Mouse (Mus musculus) kidney, adult 9 months (tissue): ENCODE data around the gene Ppp1r12b.

Experiments used
- DNase-seq: peaks from one replicate; pipeline ENCODE4 v3.0.0; 2022

The Ppp1r12b gene

GRCm38 (mm10) chr1:134955637-134956176, at the start of gene Ppp1r12b:
Gene Ppp1r12b, minus strand, starts transcription at chr1:134955942.
- DNase-seq = peak; percentile 98

- DNase-seq = no peak
These were observed 47.6 kb upstream of the Ppp1r12b start for GRCm38 (mm10) chr1:135003346-135003745.

DNA sequence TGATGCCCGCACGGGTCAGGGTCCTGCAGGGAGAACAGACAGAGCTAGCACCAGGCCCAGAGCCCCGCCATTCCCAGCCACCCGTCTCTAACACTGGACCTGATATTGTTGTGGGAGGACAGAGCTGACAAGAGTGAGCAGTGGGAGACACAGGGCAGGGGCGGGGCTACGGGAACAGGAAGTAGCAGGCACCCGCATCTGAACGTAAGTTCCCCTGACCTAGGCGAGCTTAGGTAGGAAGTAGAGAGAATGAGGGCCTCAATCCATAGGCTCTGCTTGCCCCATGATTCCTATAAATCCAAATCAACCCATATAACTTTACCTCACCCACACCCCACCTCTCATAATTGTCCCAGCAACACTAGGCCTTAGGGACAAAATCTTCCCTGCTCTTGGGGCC, 44.8 kb upstream of the Ppp1r12b start:
- DNase-seq = no peak

GRCm38 (mm10) chr1:134998231-134998630, 42.5 kb upstream of the Ppp1r12b start:
- no peak for DNase-seq

DNA sequence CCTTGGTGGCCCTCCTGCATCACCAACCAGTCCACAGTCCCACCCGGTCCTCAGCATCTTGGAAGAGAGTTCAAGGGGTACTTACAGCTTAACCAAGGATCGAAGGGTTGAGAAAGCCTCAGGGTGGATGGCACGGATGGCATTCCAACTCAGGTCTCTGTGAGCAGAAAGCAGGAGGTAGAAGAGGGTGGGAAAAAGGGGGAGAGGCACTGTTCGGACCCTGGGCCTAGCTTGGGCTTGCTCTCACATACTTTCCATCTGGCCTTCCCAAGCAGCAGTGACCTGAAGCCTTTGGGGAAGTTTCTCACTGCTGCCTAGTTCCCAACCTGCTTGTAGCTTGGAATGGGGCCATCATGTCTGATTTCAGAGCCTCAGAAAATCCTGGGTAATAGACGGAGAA, 41.8 kb upstream of the Ppp1r12b start:
- DNase-seq = no peak

GRCm38 (mm10) chr1:134996471-134996870, 40.7 kb upstream of the Ppp1r12b start:
- no peak for DNase-seq

GRCm38 (mm10) chr1:134995954-134996353, 40.2 kb upstream of the Ppp1r12b start:
- DNase-seq = no peak

- DNase-seq = no peak
These were observed 39.7 kb upstream of the Ppp1r12b start for GRCm38 (mm10) chr1:134995437-134995836.

DNA sequence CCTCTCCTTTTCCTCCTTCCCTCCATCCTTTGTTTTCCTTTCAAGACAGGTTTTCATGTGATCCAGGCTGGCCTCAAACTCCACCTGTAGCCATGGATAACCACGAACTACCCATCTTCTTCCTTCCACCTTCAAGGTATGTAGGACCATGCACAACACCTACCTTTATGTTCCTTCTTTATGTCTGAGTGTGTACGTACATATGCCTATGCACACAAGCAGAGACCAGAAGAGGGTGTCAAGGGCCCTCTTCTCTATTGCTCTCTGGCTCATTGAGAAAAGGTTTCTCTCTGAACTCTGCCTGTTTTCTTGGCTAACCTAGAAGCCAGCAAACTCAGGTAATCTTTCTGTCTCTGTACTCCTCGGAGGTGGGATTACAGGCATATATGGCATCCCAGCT, 39.0 kb upstream of the Ppp1r12b start:
- DNase-seq = no peak

DNA sequence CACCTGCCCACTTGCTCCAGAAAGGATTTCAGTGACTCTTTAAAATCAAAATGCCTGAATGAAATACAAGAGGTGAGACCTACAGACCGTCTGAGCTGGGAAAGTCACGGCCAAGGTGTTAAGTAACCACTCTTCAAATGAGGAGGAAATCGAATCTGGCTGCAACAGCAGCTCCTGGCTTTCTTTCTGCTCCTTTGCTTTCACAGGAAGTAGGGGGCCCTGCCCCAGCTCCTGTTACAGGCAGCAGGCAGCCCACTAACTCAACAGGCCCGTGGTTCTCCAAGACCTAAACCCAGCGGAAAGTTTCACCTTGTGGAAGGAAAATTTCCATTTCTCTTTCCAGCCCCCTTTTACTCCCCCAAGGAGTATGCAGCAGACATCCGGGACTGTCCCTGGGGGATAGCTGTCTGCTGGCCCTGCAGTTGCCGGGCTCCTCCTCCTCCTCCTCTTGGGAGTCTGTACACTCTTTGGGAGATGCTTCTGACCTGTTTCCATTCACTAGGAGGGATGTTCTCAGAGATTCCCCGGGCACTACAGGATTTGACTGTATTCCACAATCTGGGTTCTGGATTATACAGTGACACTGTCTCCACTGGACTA, 36.4 kb upstream of the Ppp1r12b start:
- peak; percentile 20 for DNase-seq

DNA sequence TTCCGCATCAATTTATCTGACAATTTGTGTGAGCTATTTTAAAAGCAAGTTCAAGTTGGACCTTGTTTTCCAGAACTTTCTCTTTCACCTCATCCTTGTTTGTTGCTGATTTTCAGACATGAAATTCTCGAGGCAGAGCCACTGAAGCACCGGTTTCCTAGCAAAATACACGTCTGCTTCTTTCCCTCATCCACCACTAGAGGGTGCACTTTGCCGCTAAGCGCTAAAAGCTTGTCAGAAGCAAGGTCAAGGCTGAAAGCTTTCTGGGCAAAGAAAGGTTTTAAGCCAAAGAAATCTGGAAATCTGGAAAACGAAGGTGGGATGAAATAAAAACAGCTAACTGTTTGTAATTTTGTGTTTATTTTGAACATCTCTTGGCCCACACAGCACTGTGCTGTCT, 33.6 kb upstream of the Ppp1r12b start:
- peak; percentile 78 for DNase-seq

DNA sequence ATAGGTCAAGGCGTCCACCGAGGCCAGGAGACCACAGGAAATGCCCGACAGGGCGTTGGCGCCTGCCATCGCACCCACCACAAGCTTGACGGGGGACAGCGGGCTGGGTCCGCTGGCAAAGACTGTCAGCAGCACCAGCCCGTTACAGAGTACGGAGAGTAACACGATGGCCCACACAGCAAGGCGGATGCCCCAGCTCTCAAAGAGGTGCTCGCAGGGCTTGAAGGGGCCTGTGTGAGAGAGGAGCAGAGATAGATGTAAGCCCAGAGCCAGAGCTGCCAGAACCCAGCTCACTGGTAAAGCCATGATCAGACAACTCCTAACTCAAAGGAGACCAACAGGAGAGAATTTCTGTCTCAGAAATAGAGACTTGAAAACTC, 32.2 kb upstream of the Ppp1r12b start:
- DNase-seq = no peak

DNA sequence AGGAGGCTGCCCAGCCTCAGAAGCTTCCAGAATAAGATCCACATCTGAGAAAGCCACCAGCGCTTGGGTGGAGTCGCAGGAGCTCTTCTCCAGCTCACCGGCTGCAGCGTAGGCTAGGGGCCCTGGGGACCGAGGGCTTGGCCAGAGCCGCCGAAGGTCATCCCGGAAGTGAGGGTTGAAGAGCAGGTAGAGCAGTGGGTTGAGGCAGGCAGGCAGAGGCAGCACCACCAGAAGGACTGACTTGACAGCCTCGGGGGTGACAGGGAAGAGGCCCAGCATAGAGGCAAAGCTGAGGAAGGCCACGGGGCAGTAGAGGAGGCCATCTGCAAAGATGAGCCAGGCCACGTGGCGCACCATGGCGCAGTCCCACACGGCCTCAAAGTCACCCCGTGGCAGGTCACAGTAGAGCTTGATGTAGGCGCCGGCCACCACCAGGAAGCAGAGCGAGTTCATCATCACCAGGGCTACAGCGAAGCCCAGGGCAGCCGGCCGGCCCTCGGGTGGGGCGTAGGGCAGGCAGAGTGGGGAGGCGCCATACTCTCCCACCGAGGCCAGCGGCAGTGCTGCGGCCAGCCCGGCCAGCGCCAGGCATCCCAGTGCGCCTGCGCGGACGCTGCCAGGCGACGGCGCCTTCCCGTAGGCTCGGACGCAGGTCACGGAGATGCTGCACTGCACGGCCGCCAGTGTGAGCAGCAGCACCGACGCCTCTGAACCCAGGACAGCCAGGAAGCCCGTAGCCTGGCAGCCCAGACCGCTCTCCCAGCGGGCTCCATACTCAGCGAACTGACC, 31.6 kb upstream of the Ppp1r12b start:
- DNase-seq = peak; percentile 32

DNA sequence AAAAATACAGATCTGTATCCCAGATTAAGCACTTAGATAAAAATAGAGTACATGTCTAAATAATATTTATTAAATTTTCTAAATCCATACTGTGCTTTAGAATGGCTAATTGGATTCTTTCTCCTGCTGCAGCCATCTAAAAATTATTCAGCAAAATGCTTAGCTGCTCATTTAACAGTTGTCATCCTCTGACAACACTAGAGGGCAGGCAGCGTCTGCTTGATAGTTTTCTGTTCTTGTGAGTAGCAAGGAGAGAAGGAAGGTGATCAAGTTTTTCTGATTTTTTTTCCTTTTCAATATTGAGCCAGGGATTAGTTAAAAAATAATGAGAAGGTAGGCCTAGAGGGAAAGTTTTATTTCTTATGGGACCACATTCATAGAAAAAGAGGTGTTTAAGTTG, 17.2 kb upstream of the Ppp1r12b start:
- DNase-seq = no peak

- DNase-seq = no peak
These were observed 9.7 kb upstream of the Ppp1r12b start for GRCm38 (mm10) chr1:134965430-134965829.

DNA sequence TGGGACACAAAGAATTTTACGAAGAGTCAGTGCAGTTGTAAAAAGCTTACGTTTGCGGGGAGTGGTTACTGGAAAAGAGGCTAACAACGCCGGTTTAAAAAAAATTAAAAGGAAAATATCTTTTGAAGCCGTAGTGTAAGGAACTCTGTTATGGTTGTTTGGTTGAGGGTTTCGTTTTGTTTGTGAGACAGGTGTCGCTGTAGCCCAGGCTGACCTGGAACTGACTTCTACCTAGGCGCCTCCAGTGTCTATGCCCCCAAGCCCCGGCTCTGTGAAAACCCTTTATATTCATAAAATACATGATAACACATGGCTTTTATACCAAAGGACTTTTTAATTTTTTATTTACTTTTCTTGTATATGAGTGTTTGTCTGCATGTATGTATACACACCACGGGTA, 7.1 kb upstream of the Ppp1r12b start:
- no peak for DNase-seq

- DNase-seq = peak; percentile 95
These were observed 6.5 kb upstream of the Ppp1r12b start, which contains the start of gene Ube2t for GRCm38 (mm10) chr1:134962053-134962803. Gene Ube2t, plus strand, starts transcription at chr1:134962565.

- no peak for DNase-seq
These were observed 4.9 kb upstream of the Ppp1r12b start for GRCm38 (mm10) chr1:134960634-134961033.

DNA sequence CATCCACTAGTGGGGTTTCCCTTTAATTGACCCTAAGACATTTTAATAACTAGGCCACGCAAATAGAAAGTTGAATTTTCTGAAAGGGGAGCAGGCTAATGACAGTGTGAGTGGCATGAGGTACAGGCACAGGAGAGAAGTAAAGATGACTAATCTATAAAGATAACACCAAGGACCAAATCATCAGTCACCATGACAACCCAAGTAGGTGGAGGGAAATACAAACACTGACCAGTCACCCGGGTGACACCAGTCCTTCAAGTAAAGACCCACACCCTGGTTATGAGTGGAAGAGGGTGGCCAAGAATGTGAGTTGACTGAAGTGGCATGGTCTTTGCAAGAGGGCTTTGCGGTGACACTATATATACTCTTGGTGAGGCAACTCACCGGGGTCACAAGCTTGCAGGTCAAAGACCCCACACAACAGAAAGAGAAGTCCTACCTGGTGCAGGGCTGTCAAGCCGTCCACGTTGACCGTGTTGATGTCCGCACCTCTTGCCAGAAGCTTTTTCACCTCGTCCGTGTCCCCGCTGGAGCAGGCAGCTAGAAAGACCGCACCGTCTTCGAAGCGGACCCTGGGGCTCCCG, 599 bp downstream of the Ppp1r12b start:
- peak; percentile 19 for DNase-seq

DNA sequence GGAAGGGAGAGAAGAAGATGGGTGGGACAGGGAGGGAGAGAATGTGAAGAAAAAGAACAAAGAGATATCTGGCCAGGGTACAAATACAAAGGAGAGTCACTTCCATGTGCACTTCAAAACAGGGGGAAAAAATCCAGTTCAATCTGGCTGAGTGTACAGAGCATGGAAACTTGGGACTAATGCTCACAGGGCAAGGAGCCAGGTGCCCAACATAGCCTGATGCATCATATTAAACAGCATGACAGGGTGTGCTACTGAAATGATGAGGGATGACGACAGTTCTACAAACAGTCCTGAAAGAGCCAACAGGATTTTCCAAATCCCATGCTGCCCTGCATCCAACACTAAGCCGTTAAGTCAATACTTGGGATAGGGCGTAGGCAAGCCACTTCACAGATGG, 5.8 kb downstream of the Ppp1r12b start:
- no peak for DNase-seq

DNA sequence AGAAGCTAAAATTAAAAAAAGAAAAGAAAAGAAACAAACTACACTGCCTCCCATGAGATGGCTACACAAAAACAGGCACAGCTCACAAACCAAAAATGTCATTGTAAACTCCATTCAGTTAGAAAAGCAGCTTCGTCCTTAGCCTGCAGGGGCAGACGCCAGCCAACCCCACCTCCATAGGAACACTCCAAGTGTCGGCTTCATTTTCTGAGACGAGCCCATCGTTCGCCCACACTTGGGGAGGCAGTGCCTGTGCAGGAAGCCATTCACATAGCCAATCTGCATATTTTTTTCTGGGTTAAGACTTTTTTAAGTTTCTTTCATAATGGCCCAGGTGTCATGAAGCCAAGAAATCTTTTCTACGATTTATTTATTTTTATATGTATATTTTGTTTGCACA, 8.2 kb downstream of the Ppp1r12b start:
- no peak for DNase-seq

DNA sequence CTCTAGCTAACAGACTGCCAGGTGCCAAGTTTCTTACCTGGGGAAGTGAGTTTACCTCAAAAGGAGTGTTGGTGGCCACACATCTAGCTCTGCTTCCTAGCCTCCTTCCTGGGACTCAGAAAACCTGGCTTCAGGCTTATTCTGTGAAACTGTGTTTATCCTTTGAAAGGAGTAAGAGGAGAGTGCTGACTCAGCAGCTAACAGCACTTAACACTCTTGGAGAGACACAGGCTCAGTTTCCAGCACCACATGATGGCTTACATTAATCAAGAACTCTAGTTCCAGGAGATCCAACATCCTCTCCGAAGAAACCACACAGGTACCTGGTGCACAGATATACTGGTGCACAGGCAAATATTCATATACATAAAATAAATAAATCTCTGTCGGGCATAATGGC, 12.8 kb downstream of the Ppp1r12b start:
- DNase-seq = no peak

GRCm38 (mm10) chr1:134940863-134941262, 14.9 kb downstream of the Ppp1r12b start:
- DNase-seq = no peak
